8 mouse cellular contexts compared by ENCODE assay signal in the genomic region with DNA sequence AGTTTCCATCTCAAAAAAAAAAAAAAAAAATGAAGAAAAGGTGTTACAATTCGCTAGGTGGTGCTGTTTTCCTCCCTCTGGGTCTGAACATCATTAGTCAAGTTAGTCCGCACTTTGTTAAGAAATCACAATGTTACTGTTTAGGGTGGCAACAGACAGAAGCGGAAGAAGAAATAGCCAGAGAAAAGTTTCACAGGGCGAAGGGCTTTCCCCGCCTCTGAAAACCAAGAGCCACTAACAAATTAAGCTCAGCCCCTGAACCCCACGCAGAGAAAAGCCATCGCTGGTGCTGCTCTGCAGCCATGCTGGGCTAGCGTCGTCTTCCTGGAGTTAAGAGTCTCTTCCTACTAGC. TPM values are rescaled to one million over a fixed set of nuclear protein-coding genes. Genes with fewer than 3 reads are reported as not detected.
DNase-seq lines count a peak whose midpoint lies in the region; ATAC-seq and TF ChIP-seq lines count a peak whose summit lies in the region.

No protein-coding gene starts in this region.

- H3K79me2 ChIP-seq in myocyte (ENCODE audit: control insufficient read depth, insufficient read depth): peaks cover 79% of the 10 kb centered on the region

- H3K9me3 ChIP-seq in forebrain, embryonic 16.5 days (ENCODE audit: control insufficient read depth, low read length): no peaks in the 10 kb centered on the region
- no peaks in the 10 kb centered on the region for H3K9me3 ChIP-seq in hindbrain, embryonic 14.5 days (ENCODE audit: control insufficient read depth, low read length)
- H3K9me3 ChIP-seq in liver, embryonic 13.5 days (replicated peaks): no peaks in the 10 kb centered on the region

- H3K4me2 ChIP-seq in forebrain, embryonic 16.5 days (ENCODE audit: low read length): peak overlapping the region; percentile 85
- peak overlapping the region; percentile 94 for H3K4me2 ChIP-seq in hindbrain, embryonic 14.5 days (replicated peaks)
- H3K4me2 ChIP-seq in liver, embryonic 13.5 days: peak overlapping the region; percentile 92
- H3K4me2 ChIP-seq in myocyte (ENCODE audit: low read depth): peak overlapping the region; percentile 94

- no peak for DNase-seq in layer of hippocampus, adult 2 months (ENCODE audit: low spot score in 2 of 2)
- no peak for DNase-seq in layer of hippocampus, adult 8-10 months (ENCODE audit: low spot score in 2 of 2)
- DNase-seq in brain, embryonic 14.5 days (ENCODE audit: low read depth): peak; percentile 81
- peak; percentile 61 for DNase-seq in hindbrain, embryonic 14.5 days (ENCODE audit: low spot score)
- no peak for DNase-seq in liver, embryonic 13.5 days
- DNase-seq in thymus, postnatal 14 days: peak; percentile 46

- no peaks in the 10 kb centered on the region for H3K27me3 ChIP-seq in forebrain, embryonic 16.5 days (replicated peaks; ENCODE audit: control insufficient read depth, insufficient read depth, low read length)
- H3K27me3 ChIP-seq in hindbrain, embryonic 14.5 days (ENCODE audit: control insufficient read depth, insufficient read depth, low read length): peaks cover 31% of the 10 kb centered on the region
- no peaks in the 10 kb centered on the region for H3K27me3 ChIP-seq in liver, embryonic 13.5 days
- H3K27me3 ChIP-seq in myocyte (ENCODE audit: control insufficient read depth, insufficient read depth, insufficient read length): no peaks in the 10 kb centered on the region

- no peaks in the 10 kb centered on the region for H3K36me3 ChIP-seq in forebrain, embryonic 16.5 days (ENCODE audit: control insufficient read depth, insufficient read depth)
- no peaks in the 10 kb centered on the region for H3K36me3 ChIP-seq in hindbrain, embryonic 14.5 days (replicated peaks; ENCODE audit: control insufficient read depth, insufficient read depth)
- H3K36me3 ChIP-seq in liver, embryonic 13.5 days: peaks cover 13% of the 10 kb centered on the region
- H3K36me3 ChIP-seq in myocyte (ENCODE audit: control insufficient read depth, insufficient read depth): no peaks in the 10 kb centered on the region

- no peak for ATAC-seq in forebrain, embryonic 16.5 days
- no peak for ATAC-seq in hindbrain, embryonic 14.5 days (ENCODE audit: low FRiP score)
- no peak for ATAC-seq in liver, embryonic 13.5 days (ENCODE audit: low read depth)

- peak overlapping the region; percentile 46; the same call in 1 of the 2 replicates for H3K27ac ChIP-seq in layer of hippocampus, adult 2 months
- no peak overlapping the region for H3K27ac ChIP-seq in forebrain, embryonic 16.5 days (ENCODE audit: low read length)
- H3K27ac ChIP-seq in hindbrain, embryonic 14.5 days: no peak overlapping the region
- peak overlapping the region; percentile 65 for H3K27ac ChIP-seq in liver, embryonic 13.5 days

- peak; percentile 84 for TF ChIP-seq CTCF in layer of hippocampus, adult 2 months (conservative IDR thresholded peaks at IDR 0.05)
- TF ChIP-seq CTCF in brain, embryonic 14.5 days (IDR thresholded peaks at IDR 0.05; ENCODE audit: borderline replicate concordance, extremely low read depth, insufficient read depth, insufficient read length): peak; percentile 16; the same call in 1 of the 2 replicates

- H3K9ac ChIP-seq in forebrain, embryonic 16.5 days (replicated peaks; ENCODE audit: low read depth, low read length): no peak overlapping the region; the same call in 1 of the 2 replicates
- peak overlapping the region; percentile 37; the same call in 1 of the 2 replicates for H3K9ac ChIP-seq in hindbrain, embryonic 14.5 days
- peak overlapping the region; percentile 67 for H3K9ac ChIP-seq in liver, embryonic 13.5 days

- peaks cover 45% of the 10 kb centered on the region for H3K4me1 ChIP-seq in forebrain, embryonic 16.5 days (replicated peaks; ENCODE audit: control insufficient read depth, insufficient read depth, low read length)
- peaks cover 19% of the 10 kb centered on the region for H3K4me1 ChIP-seq in hindbrain, embryonic 14.5 days (replicated peaks; ENCODE audit: control insufficient read depth, insufficient read depth, low read length)
- H3K4me1 ChIP-seq in liver, embryonic 13.5 days (replicated peaks): peaks cover 77% of the 10 kb centered on the region

- 0% methylated on average over 9 of the region's 9 CpGs for WGBS in forebrain, embryonic 16.5 days
- WGBS in hindbrain, embryonic 14.5 days: 3% methylated on average over 9 of the region's 9 CpGs
- WGBS in liver, embryonic 13.5 days (ENCODE audit: insufficient replicate concordance): 1% methylated on average over 9 of the region's 9 CpGs

- H3ac ChIP-seq in myocyte (ENCODE audit: control insufficient read depth, insufficient read length): no peak overlapping the region

- H3K4me3 ChIP-seq in layer of hippocampus, adult 2 months: peak overlapping the region; percentile 54
- peak overlapping the region; percentile 48 for H3K4me3 ChIP-seq in forebrain, embryonic 16.5 days (replicated peaks; ENCODE audit: low read length)
- H3K4me3 ChIP-seq in hindbrain, embryonic 14.5 days (replicated peaks; ENCODE audit: low read length): peak overlapping the region; percentile 27
- H3K4me3 ChIP-seq in liver, embryonic 13.5 days (replicated peaks): peak overlapping the region; percentile 89
- peak overlapping the region; percentile 91 for H3K4me3 ChIP-seq in myocyte

- no peak for TF ChIP-seq POLR2A in brain, embryonic 14.5 days (IDR thresholded peaks at IDR 0.05; ENCODE audit: borderline replicate concordance, extremely low read depth, insufficient read depth, insufficient read length, poor library complexity, severe bottlenecking)
- no peak for TF ChIP-seq POLR2A in myocyte (IDR thresholded peaks at IDR 0.05; ENCODE audit: insufficient read length, low read depth)

TF ChIP-seq in myocyte, 11 proteins besides CTCF, POLR2A, EP300 and RAD21:
- no peak for TF ChIP-seq SRF (IDR thresholded peaks at IDR 0.05; ENCODE audit: control insufficient read depth, insufficient read length, low read depth)
- TF ChIP-seq TCF12 (IDR thresholded peaks at IDR 0.05; ENCODE audit: insufficient read depth, poor library complexity, severe bottlenecking): no peak
- no peak for TF ChIP-seq MAX (IDR thresholded peaks at IDR 0.05; ENCODE audit: low read depth)
- TF ChIP-seq CEBPB (IDR thresholded peaks at IDR 0.05; ENCODE audit: insufficient read depth, poor library complexity, severe bottlenecking): no peak
- TF ChIP-seq TCF3 (IDR thresholded peaks at IDR 0.05; ENCODE audit: insufficient read length, low read depth): no peak
- no peak for TF ChIP-seq REST (IDR thresholded peaks at IDR 0.05; ENCODE audit: insufficient read depth, insufficient read length)
- no peak for TF ChIP-seq MYOD1 (IDR thresholded peaks at IDR 0.05; ENCODE audit: control insufficient read depth in 1 of 3, insufficient read length in 2 of 3, low read depth in 2 of 3)
- TF ChIP-seq USF1 (IDR thresholded peaks at IDR 0.05; ENCODE audit: low read depth): no peak
- no peak for TF ChIP-seq MYOG (IDR thresholded peaks at IDR 0.05; ENCODE audit: control insufficient read depth in 1 of 3, insufficient read depth in 1 of 3, insufficient read length in 2 of 3, low read depth in 2 of 3)
- TF ChIP-seq E2F4 (IDR thresholded peaks at IDR 0.05; ENCODE audit: insufficient read depth): no peak
- TF ChIP-seq POLR2AphosphoS2 (IDR thresholded peaks at IDR 0.05; ENCODE audit: insufficient read length, low read depth): no peak
TF ChIP-seq in myocyte: peak in this region for 0.

RNA-seq across cellular contexts. Expression of gene Ezr, which starts 4.3 kb away (rescaled TPM):
- total RNA-seq in layer of hippocampus, adult 2 months (2021): 10 to 100 TPM; 48.0 to 51.1 TPM
- 10 to 100 TPM; 37.3 to 59.3 (median 44.4) TPM for total RNA-seq in layer of hippocampus, adult 8-10 months (2022)
- polyA plus RNA-seq in brain, embryonic 14.5 days (2012; rRNA removed): 42.8 and 44.5 TPM in 2 replicates
- polyA plus RNA-seq in forebrain, embryonic 16.5 days (2015; fragmentation: Nextera tagmentation; extraction: Ambion mirVana): 100 and 127 TPM in 2 replicates
- polyA plus RNA-seq in hindbrain, embryonic 14.5 days (2014; fragmentation: Nextera tagmentation; extraction: Ambion mirVana): 60.1 and 67.4 TPM in 2 replicates
- polyA plus RNA-seq in liver, embryonic 13.5 days (2015; fragmentation: Nextera tagmentation; extraction: Ambion mirVana): 55.6 and 63.1 TPM in 2 replicates
- polyA plus RNA-seq in myocyte (2012; fragmentation: generic; extraction: Trizol): 35.9 TPM

Comparison
In these comparisons a context has a peak if more than half of its experiments do, and no peak if none do; other contexts are left out.
1. DNase-seq: peak in brain, embryonic 14.5 days (single experiment), hindbrain, embryonic 14.5 days (single experiment) and thymus, postnatal 14 days (single experiment); none in layer of hippocampus, adult 2 months (0 of 2), layer of hippocampus, adult 8-10 months (0 of 2) and liver, embryonic 13.5 days (single experiment).
2. H3K27ac ChIP-seq: peak in layer of hippocampus, adult 2 months (single experiment) and liver, embryonic 13.5 days (single experiment); none in forebrain, embryonic 16.5 days (single experiment) and hindbrain, embryonic 14.5 days (single experiment).
3. H3K4me3 ChIP-seq: peak in every context shown above with its lines; median percentile 91 in myocyte; 89 in liver, embryonic 13.5 days; 54 in layer of hippocampus, adult 2 months; 48 in forebrain, embryonic 16.5 days; 27 in hindbrain, embryonic 14.5 days.
4. Peak in every context shown above with its lines, with median percentiles within 50 percentile points of each other: H3K4me2 ChIP-seq.